Mouse (Mus musculus): ENCODE data around the gene Esp16. TPM values are rescaled to one million over a fixed set of nuclear protein-coding genes. Genes with fewer than 3 reads are reported as not detected.

Gene Esp16
- not detected for total RNA-seq (2023)

DNA sequence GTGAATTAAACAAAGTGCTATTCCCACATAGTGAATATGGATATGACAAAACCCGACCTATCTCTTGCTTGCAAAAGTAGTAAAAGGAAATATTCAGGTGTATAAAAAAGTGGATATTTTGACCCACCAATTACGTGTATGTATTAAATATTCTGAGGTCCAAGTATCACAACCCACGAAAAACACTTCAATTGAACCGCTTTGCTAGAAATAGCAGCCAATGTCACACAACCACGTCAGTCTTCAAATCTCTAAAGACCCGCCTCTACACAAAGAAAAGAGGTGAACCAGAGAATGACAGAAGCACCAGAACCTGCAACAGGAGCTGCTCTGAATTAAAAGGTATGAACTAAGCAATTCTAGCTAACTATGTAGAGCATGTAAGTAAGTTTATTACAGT lies at the start of gene Esp16:
Gene Esp16, plus strand, starts transcription at position 301 of the 400 bp plus-strand sequence.

Other genes with a start within 250 kb of the Esp16 start
- gene Esp18, start 129.8 kb upstream of the Esp16 start, total RNA-seq (2023), result not detected
- gene Esp15, start 104.8 kb downstream of the Esp16 start, total RNA-seq (2023), result not detected

Measured in T-cell, adult 66 days (primary cell).